Mouse (Mus musculus) spleen, postnatal 10 days (tissue): ENCODE data around the gene Hist1h3b.
"Not testable (repeated sequence)": the region's sequence is repeated elsewhere in the genome, so short reads cannot be mapped to it uniquely, and the experiment has no call there.

Experiments used
- DNase-seq, 2 experiments: peaks; one replicate each; pipeline ENCODE4 v3.0.0; 2021 to 2022; ENCODE audit warnings: low spot score in 2 of 2

The Hist1h3b gene

DNA sequence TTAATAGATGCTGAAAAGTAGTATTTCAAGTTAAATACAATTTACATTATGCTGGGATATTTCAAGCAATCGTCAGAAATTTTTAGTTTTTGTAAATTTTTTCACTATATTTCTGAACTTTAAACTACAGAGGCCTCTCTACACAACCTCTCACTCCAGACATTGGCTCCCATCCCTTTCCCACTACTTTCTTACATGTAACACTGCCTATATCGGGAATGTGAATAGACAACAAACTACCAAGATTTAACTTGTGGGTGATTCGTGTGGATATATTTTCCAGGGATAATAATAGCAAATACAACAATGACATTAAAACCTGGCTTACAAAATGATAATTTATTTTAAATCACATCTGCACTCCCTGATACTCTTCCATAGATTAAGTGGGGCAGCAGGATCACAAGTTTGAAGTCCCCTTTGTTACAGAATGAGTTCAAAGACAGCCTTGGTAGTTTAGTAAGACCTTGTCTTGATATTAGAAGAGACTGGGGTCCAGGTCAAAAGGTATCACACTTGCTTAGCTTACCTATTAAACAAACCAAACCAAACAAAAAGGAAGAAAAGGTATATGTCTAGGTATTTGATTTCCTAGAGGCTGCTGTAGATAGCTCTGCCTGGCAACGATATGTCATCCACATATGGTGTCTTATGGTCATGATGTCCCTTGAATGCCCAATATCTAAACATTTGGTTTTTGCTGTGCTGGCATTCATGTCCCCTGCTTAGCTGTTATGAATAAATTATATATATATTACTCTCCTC is 1.4 kb downstream of the Hist1h3b start:
- no peak for DNase-seq

DNA sequence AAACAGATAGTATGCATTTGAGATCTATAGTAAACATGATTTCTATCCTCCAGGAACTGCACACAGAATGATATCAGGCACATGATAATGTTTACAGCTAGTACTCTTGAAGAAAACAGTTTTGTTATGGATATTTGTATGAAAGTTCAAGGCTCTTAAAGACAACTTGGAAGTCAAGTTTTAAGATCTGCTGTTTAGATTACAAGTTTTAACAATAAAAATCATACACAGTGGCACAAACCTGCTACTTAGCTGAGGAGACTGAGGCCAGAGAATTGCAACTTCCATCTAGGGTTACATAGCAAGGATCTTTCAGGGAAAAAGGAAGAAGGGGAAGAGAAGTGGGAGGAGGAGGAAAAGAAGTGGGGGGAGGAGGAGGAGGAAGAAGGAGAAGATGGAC is 2.9 kb downstream of the Hist1h3b start:
- DNase-seq: no peak

DNA sequence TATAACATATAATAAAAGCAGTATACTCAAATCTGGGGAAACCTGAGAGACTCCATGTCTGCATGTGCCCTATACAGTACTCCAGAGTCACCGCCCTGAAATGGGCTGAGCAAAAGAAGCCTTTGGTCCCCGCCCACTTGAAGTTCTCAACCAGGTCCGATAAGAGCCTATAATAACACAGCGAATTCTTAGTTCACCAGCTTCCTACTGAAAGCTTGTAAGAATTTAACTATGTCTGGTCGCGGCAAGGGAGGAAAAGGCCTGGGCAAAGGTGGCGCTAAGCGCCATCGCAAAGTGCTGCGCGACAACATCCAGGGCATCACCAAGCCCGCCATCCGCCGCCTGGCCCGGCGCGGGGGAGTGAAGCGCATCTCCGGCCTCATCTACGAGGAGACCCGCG is 4.7 kb downstream of the Hist1h3b start, which contains the start of gene Hist1h4b:
TSS of gene Hist1h4b (plus strand) at position 224 of the 400 bp plus-strand sequence.
- peak; percentile 90 to 94 for DNase-seq

DNA sequence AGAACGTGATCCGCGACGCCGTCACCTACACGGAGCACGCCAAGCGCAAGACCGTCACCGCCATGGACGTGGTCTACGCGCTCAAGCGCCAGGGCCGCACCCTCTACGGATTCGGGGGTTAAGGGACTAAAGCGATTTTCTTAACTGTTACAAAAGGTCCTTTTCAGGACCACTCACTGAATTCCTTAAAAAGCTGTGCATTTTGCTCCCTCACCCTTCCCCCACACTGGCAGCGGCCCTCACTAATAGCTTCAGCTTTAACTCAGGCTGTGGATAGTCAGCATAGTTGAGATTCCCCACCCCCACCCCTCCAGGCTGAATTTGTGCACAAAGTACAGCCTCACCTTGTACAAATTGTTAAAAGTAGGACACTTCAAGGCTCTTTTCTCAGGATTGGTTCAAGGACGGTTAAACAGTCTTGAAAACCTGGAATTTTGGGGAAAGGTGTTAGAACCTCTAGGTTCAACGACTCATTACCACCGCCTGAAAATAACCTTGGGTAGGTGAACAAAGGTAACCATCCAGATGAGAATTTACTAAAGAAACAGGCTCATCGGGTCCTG is 5.2 kb downstream of the Hist1h3b start:
- DNase-seq: peak in 1 of 2 experiments; percentile 53

DNA sequence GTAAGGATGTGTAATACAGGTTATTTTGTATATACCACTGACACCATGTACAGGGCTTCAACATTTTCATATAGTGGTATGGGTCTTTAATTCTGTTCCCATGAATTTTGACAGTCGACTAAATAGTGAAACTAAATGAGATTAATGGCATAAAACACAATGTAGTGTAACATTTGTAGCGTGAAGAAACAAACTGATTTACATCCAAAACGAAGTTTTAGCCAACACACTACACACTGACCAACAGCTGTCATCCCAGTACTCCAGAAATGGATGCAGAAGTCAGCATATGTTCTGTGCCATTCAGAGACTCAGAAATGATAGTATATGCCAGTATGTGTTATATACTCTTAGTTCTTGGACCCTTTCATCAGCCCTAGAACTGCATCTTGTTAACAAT is 5.9 kb downstream of the Hist1h3b start:
- DNase-seq: no peak

DNA sequence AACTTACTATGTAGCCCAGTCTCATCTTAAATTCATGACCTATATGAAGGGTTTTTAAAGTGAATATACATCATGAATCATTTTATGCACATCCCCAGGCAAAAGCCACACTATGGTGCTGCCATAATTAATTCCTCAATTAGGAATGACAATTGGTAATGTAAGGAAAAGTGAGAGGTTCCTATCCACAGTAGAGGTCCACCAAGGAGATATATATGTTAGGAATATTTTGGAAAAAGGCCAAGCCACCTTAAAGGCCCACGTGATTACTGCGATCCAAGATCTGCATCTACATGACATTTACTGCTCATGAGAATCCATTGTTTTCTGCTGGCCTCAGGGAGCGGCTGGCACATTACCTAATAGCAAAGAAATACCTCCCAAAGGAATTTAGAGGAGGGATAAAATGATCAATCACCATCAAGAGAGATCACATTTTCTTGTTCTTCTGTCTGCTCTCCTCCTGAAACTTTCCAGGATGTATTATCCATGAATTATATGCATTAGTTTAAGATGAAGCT is 7.2 kb downstream of the Hist1h3b start:
- no peak for DNase-seq

DNA sequence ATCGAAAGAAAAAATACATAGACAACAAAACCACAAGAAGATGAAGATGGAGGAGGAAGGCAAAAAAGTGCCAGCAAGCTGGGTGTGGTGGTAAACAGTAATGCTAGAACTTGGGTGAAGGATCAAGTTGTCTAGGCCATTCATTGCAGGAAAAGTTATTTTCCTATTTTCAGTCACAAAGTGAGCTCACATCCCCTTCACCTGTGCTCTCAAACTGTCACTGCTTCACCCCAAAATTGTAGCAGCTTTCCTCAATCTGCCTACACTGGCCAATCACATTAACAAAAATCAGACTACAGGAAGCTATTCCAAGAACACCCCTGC is 7.8 kb downstream of the Hist1h3b start:
- DNase-seq: no peak

DNA sequence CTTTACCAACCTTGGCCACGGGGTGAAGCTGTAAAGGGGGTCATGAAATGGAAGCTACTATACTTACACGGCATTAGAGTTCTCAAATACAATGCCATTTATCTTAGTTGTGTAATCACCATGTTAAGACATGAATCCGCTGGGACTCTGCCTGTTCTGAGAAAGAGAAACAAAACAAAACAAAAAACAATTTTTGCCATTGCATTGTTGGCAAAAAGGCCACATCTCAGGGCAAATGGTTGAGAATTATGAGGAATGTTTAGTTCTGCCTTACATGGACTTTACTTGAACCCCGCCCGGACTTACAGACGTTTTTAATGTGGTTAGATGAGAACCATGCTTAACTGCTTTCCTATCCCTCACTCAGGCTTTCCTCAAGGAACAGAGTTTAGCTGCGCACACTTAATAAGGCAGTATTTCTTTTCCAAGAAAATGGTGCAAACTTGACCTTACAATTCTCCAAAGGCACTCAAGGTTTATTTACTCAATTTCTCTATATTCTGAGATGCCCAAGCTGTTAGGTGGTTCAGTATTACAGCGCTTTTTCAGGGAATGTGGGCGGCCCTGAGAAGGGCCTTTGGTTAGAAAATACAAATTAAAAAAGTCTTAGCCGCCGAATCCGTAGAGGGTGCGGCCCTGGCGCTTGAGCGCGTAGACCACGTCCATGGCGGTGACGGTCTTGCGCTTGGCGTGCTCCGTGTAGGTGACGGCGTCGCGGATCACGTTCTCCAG is 8.3 kb downstream of the Hist1h3b start:
- peak in 1 of 2 experiments; percentile 61 for DNase-seq

DNA sequence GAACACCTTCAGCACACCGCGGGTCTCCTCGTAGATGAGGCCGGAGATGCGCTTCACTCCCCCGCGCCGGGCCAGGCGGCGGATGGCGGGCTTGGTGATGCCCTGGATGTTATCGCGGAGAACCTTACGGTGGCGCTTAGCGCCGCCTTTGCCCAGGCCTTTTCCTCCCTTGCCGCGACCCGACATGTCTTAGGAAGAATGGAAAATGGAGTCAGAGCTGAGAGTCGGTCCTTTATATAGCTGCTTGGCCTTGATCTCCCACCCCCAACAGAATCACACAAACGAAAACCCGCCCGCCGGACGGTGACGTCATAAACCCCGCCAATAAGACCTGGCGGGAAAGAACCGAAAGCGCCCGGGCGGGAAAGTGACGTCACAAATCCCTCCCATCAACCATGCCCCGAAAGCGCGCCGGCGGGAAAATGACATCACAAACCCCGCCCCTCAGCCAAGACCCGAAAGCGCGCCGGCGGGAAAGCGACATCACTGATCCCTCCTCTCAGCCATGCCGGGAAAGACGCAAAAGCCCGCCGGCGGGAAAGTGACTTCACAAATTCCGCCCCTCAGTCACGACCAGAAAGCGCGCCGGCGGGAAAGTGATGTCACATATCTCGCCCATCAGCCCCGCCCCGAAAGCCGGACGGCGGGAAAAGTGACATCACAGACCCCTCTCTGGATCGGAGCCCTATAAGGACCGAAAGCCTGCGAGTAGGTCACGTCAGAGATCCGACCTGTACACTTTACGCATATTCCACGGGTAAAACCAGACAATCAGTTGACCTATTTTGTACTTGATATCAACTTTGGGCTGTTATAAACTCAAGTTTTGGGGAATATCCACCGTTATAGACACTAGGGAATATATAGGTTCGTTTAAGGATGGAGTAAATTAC is 9.2 kb downstream of the Hist1h3b start, which contains the start of gene Hist1h4a:
TSS of gene Hist1h4a (minus strand) at position 259 of the 893 bp plus-strand sequence.
- DNase-seq: peak; percentile 96 to 99

DNA sequence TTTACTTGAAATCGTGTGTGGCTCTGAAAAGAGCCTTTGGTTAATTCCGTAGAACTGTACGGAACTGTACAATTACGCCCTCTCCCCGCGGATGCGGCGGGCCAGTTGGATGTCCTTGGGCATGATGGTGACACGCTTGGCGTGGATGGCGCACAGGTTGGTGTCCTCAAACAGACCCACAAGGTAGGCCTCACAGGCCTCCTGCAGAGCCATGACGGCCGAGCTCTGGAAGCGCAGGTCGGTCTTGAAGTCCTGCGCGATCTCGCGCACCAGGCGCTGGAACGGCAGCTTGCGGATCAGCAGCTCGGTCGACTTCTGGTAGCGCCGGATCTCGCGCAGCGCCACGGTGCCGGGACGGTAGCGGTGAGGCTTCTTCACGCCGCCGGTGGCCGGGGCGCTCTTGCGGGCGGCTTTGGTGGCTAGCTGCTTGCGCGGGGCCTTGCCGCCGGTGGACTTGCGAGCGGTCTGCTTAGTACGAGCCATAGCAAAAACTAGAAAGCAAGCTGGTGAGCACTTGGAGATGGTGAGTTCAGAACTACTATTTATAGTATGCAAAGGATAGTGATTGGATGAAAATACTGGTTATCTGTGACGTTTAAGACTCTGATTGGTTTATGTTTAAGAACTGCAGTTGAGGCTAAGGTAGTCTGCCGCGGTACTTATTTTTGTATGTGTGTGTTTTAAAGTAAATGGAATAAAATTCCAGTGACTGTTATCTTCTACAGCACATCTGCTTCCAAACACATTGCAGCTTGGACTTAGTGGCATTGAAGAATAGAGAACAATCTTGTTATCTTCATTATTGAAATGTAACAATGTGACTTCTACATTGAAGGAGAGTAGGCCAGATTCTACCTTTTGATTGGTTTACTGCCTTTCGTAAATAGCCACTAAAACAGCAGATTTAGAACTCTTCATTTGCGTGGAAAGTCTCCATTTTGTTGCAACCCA is 10.1 kb downstream of the Hist1h3b start, which contains the start of gene Hist1h3a:
TSS of gene Hist1h3a (minus strand) at position 516 of the 951 bp plus-strand sequence.
- peak; percentile 81 to 86 for DNase-seq

DNA sequence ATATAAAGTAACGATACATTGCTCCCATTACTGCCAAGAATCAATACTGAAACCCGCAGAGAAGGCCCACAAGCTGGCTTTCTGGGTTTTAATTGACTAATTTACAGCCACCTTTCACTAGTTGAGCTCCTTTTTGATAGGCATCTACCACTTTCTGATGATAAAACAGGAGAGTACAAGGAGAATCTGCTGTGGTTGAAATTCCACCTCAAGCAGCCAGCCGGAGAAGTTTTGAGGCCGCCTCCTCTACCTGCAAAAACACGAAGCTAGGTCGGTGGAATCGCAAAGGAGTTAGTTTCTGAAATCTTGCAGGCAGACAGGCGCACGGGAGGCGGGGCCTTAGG is 11.1 kb downstream of the Hist1h3b start:
- no peak for DNase-seq

DNA sequence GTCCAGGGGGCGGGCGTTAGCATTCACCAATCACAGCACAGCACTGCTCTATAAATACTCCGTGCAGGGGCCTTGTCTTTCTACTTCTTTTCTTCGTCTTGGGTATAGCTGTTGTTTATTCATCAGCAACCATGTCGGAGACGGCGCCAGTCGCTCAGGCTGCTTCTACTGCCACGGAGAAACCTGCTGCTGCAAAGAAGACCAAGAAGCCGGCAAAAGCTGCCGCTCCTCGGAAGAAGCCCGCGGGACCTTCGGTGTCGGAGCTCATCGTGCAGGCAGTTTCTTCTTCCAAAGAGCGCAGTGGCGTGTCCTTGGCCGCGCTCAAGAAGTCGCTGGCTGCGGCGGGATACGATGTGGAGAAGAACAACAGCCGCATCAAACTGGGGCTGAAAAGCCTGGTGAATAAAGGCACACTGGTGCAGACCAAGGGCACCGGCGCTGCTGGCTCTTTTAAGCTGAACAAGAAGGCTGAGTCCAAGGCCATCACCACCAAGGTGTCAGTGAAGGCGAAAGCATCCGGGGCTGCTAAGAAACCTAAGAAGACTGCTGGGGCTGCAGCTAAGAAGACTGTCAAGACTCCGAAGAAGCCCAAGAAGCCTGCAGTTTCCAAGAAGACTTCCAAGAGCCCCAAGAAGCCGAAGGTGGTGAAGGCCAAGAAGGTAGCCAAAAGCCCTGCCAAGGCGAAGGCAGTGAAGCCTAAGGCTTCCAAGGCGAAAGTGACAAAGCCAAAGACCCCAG is 11.7 kb downstream of the Hist1h3b start, which contains the start of gene Hist1h1a:
TSS of gene Hist1h1a (plus strand) at position 81 of the 738 bp plus-strand sequence.
- DNase-seq: peak; percentile 90 to 92

DNA sequence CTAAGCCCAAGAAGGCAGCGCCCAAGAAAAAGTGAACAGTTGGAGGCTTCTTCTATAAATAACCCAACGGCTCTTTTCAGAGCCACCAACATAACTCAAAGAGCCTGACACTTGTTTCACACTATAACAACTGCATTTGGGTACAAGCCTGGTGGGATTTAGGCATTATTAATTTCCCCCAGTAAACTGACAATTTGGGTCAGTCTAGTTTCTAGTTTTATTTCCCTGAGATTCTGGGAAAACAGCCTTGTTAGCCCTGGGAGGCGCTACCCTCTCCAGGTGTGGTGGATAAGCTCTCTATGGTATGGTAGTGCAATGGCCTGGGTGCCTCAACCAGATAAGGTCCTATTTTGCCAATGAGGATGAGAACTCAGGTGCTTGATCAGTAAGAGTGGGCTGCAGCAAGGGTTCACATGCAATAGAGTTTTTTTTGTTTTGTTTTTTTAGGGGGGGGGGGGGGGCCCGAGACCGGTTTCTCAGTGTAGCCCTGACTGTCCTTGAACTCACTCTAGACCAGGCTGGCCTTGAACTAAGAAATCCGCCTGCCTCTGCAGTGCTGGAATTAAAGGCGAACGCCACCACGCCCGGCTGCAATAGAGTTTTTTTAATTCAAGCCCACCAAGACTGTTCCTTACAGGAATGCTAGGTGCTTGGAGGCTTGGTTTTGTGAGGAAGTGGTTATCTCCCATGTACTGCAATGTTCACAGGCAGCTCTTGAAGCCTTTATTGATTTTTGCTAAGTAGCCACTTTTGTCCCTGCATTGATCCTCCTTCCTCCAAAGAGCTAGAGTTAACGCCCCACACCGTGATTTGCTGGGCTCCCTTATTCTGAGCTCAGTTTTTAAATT is 12.5 kb downstream of the Hist1h3b start:
- peak in 1 of 2 experiments; percentile 52 for DNase-seq

DNA sequence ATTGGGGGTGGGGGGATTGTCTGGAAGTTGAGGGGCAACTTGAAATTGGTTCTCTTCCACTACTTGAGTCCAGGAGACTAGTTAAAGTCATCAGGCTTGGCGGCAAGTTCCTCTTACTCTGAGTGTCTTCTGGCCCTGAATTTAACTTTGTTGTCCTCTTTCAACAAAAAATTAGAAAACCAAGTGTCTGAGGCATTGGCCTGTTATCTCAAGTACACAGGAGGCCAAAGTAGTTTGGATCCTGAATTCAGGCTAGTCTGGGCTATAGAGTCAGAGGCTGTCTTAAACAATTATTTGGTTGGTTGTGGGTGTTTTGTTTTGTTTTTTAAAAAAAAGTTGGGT is 13.1 kb downstream of the Hist1h3b start:
- DNase-seq: no peak

DNA sequence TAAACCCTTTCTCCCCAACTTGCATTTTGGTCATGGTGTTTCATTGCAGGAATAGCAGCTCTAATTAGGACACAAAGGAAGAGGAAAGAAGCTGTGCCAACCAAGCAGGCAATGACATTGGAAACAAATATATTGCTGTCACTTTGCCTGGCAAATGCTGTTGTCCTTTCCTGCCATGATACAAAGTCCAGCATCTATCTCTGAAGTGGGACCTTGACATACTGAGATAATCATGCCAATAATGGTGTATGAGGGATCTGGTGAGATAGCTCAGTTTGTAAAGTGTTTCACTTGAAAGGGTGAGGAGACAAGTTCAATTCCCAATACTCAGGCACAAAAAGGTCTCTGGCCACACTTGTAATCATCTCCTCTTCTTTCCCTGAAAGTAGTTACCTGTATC is 14.7 kb downstream of the Hist1h3b start:
- DNase-seq: no peak

DNA sequence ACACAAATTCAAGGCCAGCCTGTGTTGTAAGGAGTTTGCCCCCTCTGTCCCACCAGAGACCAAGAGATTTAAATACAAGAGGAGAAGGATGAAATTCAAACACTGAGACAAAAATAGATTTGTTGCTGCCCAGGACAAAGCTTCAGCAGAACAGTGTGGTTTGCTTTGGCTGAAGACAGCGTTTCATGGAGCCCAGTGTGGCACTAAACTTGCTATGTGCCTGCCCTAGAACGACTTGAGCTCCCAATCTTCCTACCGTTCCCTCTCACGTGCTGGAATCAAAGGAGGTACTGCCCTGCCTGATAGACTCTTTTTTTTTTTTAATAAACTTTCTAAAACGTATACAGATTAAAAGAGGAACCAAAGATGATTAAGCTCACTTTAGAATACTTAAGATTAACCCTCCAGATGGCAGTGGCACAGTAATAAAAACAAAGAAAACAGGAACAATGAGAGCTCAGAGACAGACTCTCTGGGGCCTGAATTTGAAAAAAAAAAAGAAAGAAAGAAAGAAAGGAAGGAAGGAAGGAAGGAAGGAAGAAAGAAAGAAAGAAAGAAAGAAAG is 16.8 kb downstream of the Hist1h3b start:
- DNase-seq: no peak

DNA sequence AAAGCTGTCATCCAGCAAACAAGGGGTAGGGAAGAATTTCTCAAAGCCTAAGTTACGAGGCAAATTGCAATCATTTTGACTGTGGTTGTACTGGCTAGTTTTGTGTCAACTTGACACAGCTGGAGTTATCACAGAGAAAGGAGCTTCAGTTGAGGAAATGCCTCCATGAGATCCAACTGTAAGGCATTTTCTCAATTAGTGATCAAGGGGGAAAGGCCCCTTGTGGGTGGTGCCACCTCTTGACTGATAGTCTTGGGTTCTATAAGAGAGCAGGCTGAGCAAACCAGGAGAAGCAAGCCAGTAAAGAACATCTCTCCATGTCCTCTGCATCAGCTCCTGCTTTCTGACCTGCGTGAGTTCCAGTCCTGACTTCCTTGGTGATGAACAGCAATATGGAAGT is 17.5 kb downstream of the Hist1h3b start, which contains the start of gene Trim38:
TSS of gene Trim38 (plus strand) at position 301 of the 400 bp plus-strand sequence.
- not testable (repeated sequence) for DNase-seq
